Mouse (Mus musculus) forebrain, embryonic 13.5 days (tissue): Measurements from ENCODE around the gene Fli1. TPM values are rescaled to one million over a fixed set of nuclear protein-coding genes. Genes with fewer than 3 reads are reported as not detected.

Experiments used
- ATAC-seq: fragments of 200-750 bp; cut with Nextera tagmentation; 2 replicates; pipeline ENCODE4 v1.8.0; 2017
- H3K27ac ChIP-seq: fragments of 300-500 bp; sonication (generic); 2 replicates; pipeline ENCODE4 v1.5.1; 2015; ENCODE audit warnings: inconsistent platforms, mild to moderate bottlenecking, moderate library complexity
- H3K27me3 ChIP-seq: fragments of 300-500 bp; sonication (generic); 2 replicates; pipeline ENCODE4 v1.6.1; 2015; ENCODE audit warnings: mild to moderate bottlenecking, inconsistent platforms
- H3K36me3 ChIP-seq: fragments of 300-500 bp; sonication (generic); 2 replicates; pipeline ENCODE4 v1.6.1; 2015; ENCODE audit warnings: mild to moderate bottlenecking, inconsistent platforms; ENCODE audit not compliant: poor library complexity, severe bottlenecking
- H3K4me1 ChIP-seq: fragments of 300-500 bp; sonication (generic); 2 replicates; pipeline ENCODE4 v1.6.1; 2015; ENCODE audit warnings: inconsistent platforms
- H3K4me2 ChIP-seq: fragments of 300-500 bp; sonication (generic); 2 replicates; pipeline ENCODE4 v1.6.1; 2015; ENCODE audit warnings: inconsistent platforms, mild to moderate bottlenecking, moderate library complexity
- H3K4me3 ChIP-seq: fragments of 300-500 bp; sonication (generic); 2 replicates; pipeline ENCODE4 v1.5.1; 2015; ENCODE audit warnings: mild to moderate bottlenecking, inconsistent platforms
- H3K9ac ChIP-seq: fragments of 300-500 bp; sonication (generic); 2 replicates; pipeline ENCODE4 v1.6.1; 2015; ENCODE audit warnings: mild to moderate bottlenecking, inconsistent platforms
- H3K9me3 ChIP-seq: fragments of 300-500 bp; sonication (generic); replicated peaks from 2 replicates; pipeline ENCODE4 v1.6.1; 2016; ENCODE audit warnings: inconsistent platforms
- WGBS: fragments of 180-500 bp; shearing (Covaris S2); methylation state at CpG from one replicate; pipeline ENCODE4 v1.1.7; 2015; 5-methylcytosine and 5-hydroxymethylcytosine counted together
- polyA plus RNA-seq: library from polyadenylated mRNA; unstranded; fragments of >200 nt; fragmentation: Nextera tagmentation; extraction: Ambion mirVana; gene quantifications from 2 replicates; pipeline ENCODE4 v1.2.1, GENCODE M21; 2015

Gene Fli1
- polyA plus RNA-seq, 1 experiment from 2014 or later = 7.0 TPM

GRCm38 (mm10) chr9:32506161-32506560, 36.5 kb downstream of the Fli1 start:
- ATAC-seq = no peak
- 55% methylated on average over 8 of the region's 8 CpGs for WGBS
- no peaks in the 10 kb centered on the region for H3K4me1 ChIP-seq
- no peaks in the 10 kb centered on the region for H3K27me3 ChIP-seq
- H3K4me3 ChIP-seq = no peak overlapping the region
- H3K4me2 ChIP-seq = no peak overlapping the region
- no peak overlapping the region for H3K9ac ChIP-seq
- H3K27ac ChIP-seq = no peak overlapping the region
- H3K9me3 ChIP-seq = no peaks in the 10 kb centered on the region
- no peaks in the 10 kb centered on the region for H3K36me3 ChIP-seq

GRCm38 (mm10) chr9:32505460-32506075, 37.1 kb downstream of the Fli1 start:
- no peak for ATAC-seq
- no peaks in the 10 kb centered on the region for H3K27me3 ChIP-seq

GRCm38 (mm10) chr9:32503995-32504451, 38.6 kb downstream of the Fli1 start:
- Histone ChIP-seq H3K27ac (no peak overlapping the region), H3K9me3 (no peaks in the 10 kb centered on the region), H3K4me2 (no peak overlapping the region), H3K4me3 (no peak overlapping the region), H3K36me3 (no peaks in the 10 kb centered on the region), H3K4me1 (no peaks in the 10 kb centered on the region), H3K9ac (no peak overlapping the region), H3K27me3 (no peaks in the 10 kb centered on the region)
- WGBS = 80% methylated on average over 11 of the region's 11 CpGs
- ATAC-seq = no peak

More at GRCm38 (mm10) chr9:32505460-32506075, 37.1 kb downstream of the Fli1 start:
- H3K4me2 ChIP-seq = no peak overlapping the region
- no peak overlapping the region for H3K27ac ChIP-seq
- H3K4me3 ChIP-seq = no peak overlapping the region
- 76% methylated on average over 7 of the region's 7 CpGs for WGBS
- H3K4me1 ChIP-seq = no peaks in the 10 kb centered on the region
- no peaks in the 10 kb centered on the region for H3K36me3 ChIP-seq
- H3K9me3 ChIP-seq = no peaks in the 10 kb centered on the region
- H3K9ac ChIP-seq = no peak overlapping the region

GRCm38 (mm10) chr9:32503423-32503822, 39.2 kb downstream of the Fli1 start:
- ATAC-seq = no peak
- H3K27me3 ChIP-seq = no peaks in the 10 kb centered on the region
- H3K4me2 ChIP-seq = no peak overlapping the region
- H3K9ac ChIP-seq = no peak overlapping the region
- H3K4me1 ChIP-seq = no peaks in the 10 kb centered on the region
- H3K4me3 ChIP-seq = no peak overlapping the region
- no peak overlapping the region for H3K27ac ChIP-seq
- H3K36me3 ChIP-seq = no peaks in the 10 kb centered on the region
- no peaks in the 10 kb centered on the region for H3K9me3 ChIP-seq
- WGBS = 82% methylated on average over 4 of the region's 4 CpGs

GRCm38 (mm10) chr9:32502256-32503010, 40.2 kb downstream of the Fli1 start:
- no peak overlapping the region for H3K4me2 ChIP-seq
- H3K36me3 ChIP-seq = no peaks in the 10 kb centered on the region
- no peaks in the 10 kb centered on the region for H3K9me3 ChIP-seq
- H3K4me3 ChIP-seq = no peak overlapping the region
- no peaks in the 10 kb centered on the region for H3K27me3 ChIP-seq
- H3K27ac ChIP-seq = no peak overlapping the region
- no peak for ATAC-seq
- H3K4me1 ChIP-seq = no peaks in the 10 kb centered on the region
- 89% methylated on average over 11 of the region's 11 CpGs for WGBS
- no peak overlapping the region for H3K9ac ChIP-seq

- H3K4me3 ChIP-seq = no peak overlapping the region
- H3K36me3 ChIP-seq = no peaks in the 10 kb centered on the region
- no peak for ATAC-seq
- 88% methylated on average over 8 of the region's 8 CpGs for WGBS
- no peak overlapping the region for H3K27ac ChIP-seq
- no peaks in the 10 kb centered on the region for H3K9me3 ChIP-seq
- H3K4me2 ChIP-seq = no peak overlapping the region
- no peaks in the 10 kb centered on the region for H3K27me3 ChIP-seq
- H3K9ac ChIP-seq = no peak overlapping the region
- H3K4me1 ChIP-seq = 0 out of 2 replicates have a peak, but pooled peaks cover 4% of the 10 kb centered on the region
These were observed 41.8 kb downstream of the Fli1 start for GRCm38 (mm10) chr9:32500886-32501285.

GRCm38 (mm10) chr9:32500063-32500462, 42.6 kb downstream of the Fli1 start:
- peaks cover 12% of the 10 kb centered on the region for H3K4me1 ChIP-seq
- no peak for ATAC-seq
- no peaks in the 10 kb centered on the region for H3K27me3 ChIP-seq
- 82% methylated on average over 5 of the region's 5 CpGs for WGBS
- no peaks in the 10 kb centered on the region for H3K9me3 ChIP-seq
- no peak overlapping the region for H3K9ac ChIP-seq
- H3K27ac ChIP-seq = no peak overlapping the region
- no peaks in the 10 kb centered on the region for H3K36me3 ChIP-seq
- H3K4me3 ChIP-seq = no peak overlapping the region
- no peak overlapping the region for H3K4me2 ChIP-seq

- H3K27ac ChIP-seq = no peak overlapping the region
- no peaks in the 10 kb centered on the region for H3K27me3 ChIP-seq
- WGBS = 77% methylated on average over 6 of the region's 6 CpGs
- ATAC-seq = no peak
- H3K4me1 ChIP-seq = peaks cover 16% of the 10 kb centered on the region
- no peak overlapping the region for H3K9ac ChIP-seq
- H3K4me3 ChIP-seq = no peak overlapping the region
- no peaks in the 10 kb centered on the region for H3K9me3 ChIP-seq
- no peaks in the 10 kb centered on the region for H3K36me3 ChIP-seq
- no peak overlapping the region for H3K4me2 ChIP-seq
These were observed 43.2 kb downstream of the Fli1 start for GRCm38 (mm10) chr9:32499469-32499868.

- H3K9ac ChIP-seq = no peak overlapping the region
- no peak overlapping the region for H3K4me2 ChIP-seq
- H3K27ac ChIP-seq = no peak overlapping the region
- H3K4me3 ChIP-seq = no peak overlapping the region
- H3K4me1 ChIP-seq = peaks cover 16% of the 10 kb centered on the region
- ATAC-seq = no peak
- no peaks in the 10 kb centered on the region for H3K9me3 ChIP-seq
- no peaks in the 10 kb centered on the region for H3K36me3 ChIP-seq
- 38% methylated on average over 7 of the region's 7 CpGs for WGBS
- H3K27me3 ChIP-seq = no peaks in the 10 kb centered on the region
These were observed 47.0 kb downstream of the Fli1 start for GRCm38 (mm10) chr9:32495643-32495997.

GRCm38 (mm10) chr9:32494891-32495642, 47.6 kb downstream of the Fli1 start:
- 13% methylated on average over 7 of the region's 8 CpGs for WGBS
- Histone ChIP-seq H3K9ac (no peak overlapping the region), H3K27ac (no peak overlapping the region), H3K4me3 (no peak overlapping the region), H3K4me2 (no peak overlapping the region), H3K36me3 (no peaks in the 10 kb centered on the region), H3K9me3 (no peaks in the 10 kb centered on the region), H3K4me1 (peaks cover 16% of the 10 kb centered on the region), H3K27me3 (no peaks in the 10 kb centered on the region)
- no peak for ATAC-seq

- Histone ChIP-seq H3K27ac (no peak overlapping the region), H3K4me2 (no peak overlapping the region), H3K36me3 (no peaks in the 10 kb centered on the region), H3K27me3 (no peaks in the 10 kb centered on the region), H3K4me3 (no peak overlapping the region), H3K4me1 (peaks cover 16% of the 10 kb centered on the region), H3K9ac (no peak overlapping the region), H3K9me3 (no peaks in the 10 kb centered on the region)
- ATAC-seq = no peak
- WGBS = 86% methylated on average over 4 of the region's 4 CpGs
These were observed 48.9 kb downstream of the Fli1 start for GRCm38 (mm10) chr9:32493588-32494423.
